Mouse (Mus musculus) brown adipose tissue, adult 24 weeks (tissue): ENCODE results near the gene Sim2. TPM values are rescaled to one million over a fixed set of nuclear protein-coding genes. Genes with fewer than 3 reads are reported as not detected.

Experiments used
- H3K27ac ChIP-seq: fragments of 200-500 bp; replicated peaks from 2 replicates; pipeline ENCODE4 v1.5.1; 2012; ENCODE audit warnings: low read depth, mild to moderate bottlenecking, low read length
- H3K4me1 ChIP-seq: fragments of 200-500 bp; 2 replicates; pipeline ENCODE4 v1.6.1; 2012; ENCODE audit warnings: low read length, mixed read lengths; ENCODE audit not compliant: control insufficient read depth, insufficient read depth, insufficient read length
- H3K4me3 ChIP-seq: fragments of 200-500 bp; 2 replicates; pipeline ENCODE4 v1.5.1; 2012; ENCODE audit warnings: low read depth, mild to moderate bottlenecking, low read length, moderate library complexity; ENCODE audit not compliant: insufficient read depth
- polyA plus RNA-seq: library from polyadenylated mRNA; stranded (reverse); fragments of >200 nt; gene quantifications from 2 replicates; pipeline ENCODE4 v1.2.4, GENCODE M21; 2012; ENCODE audit not compliant: missing spikeins, insufficient read depth, insufficient read length

Sim2 gene
- polyA plus RNA-seq, 1 experiment = 0.52 TPM

DNA sequence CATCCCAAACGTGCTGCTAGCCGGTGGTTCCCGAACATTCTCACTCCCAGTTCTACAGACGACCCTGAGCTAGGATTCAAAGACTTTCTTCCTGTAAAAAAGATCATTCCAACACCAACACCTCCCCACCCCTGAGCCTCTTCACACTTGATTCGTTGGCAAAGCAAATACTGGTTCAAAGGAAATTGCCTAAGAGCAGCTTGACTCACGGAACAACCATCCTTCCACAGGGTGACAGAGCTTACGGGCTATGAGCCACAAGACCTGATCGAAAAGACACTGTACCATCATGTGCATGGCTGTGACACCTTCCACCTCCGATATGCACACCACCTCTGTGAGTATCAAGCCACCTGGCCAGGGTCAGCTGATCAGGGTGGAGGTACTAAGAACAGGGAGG lies 30.0 kb downstream of the Sim2 start:
- Histone ChIP-seq H3K4me3 (no peak overlapping the region), H3K27ac (no peak overlapping the region), H3K4me1 (no peaks in the 10 kb centered on the region)

DNA sequence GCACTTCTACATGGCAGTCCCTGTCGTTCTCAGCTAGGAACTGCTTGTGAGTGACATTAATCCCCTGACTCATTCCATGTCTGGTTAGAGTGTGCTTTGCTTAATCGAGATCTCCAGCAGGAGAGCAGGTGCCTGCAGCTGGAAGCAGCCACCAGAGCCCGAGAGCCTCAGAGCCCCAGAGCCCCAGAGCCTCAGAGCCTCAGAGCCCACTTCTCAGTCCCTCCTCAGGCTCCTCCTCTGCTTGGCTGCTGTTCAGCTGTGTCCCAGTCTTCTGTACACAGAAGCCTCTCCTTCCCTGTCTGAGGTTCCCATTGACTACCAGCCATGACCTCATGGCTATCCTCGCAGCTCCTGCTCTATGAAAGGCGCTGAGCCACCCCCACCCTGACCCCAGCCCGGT lies 32.6 kb downstream of the Sim2 start:
- no peak overlapping the region for H3K4me3 ChIP-seq
- no peak overlapping the region for H3K27ac ChIP-seq
- no peaks in the 10 kb centered on the region for H3K4me1 ChIP-seq

DNA sequence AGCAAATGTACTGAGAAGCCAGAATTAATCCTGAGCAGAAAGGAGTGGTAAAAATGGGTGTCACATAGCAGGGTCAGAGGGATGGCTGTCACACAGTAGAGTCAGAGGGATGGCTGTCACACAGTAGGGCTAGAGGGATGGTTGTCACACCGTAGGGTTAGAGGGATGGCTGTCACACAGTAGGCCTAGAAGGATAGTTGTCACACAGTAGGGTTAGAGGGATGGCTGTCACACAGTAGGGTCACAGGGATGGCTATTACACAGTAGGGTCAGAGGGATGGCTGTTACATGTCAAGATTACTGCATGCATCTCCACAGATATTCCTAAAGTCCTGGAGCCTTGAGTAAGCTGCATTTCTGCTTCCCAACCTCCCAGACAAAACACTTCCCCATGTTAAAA lies 33.7 kb downstream of the Sim2 start:
- Histone ChIP-seq H3K4me3 (no peak overlapping the region), H3K27ac (no peak overlapping the region), H3K4me1 (no peaks in the 10 kb centered on the region)

DNA sequence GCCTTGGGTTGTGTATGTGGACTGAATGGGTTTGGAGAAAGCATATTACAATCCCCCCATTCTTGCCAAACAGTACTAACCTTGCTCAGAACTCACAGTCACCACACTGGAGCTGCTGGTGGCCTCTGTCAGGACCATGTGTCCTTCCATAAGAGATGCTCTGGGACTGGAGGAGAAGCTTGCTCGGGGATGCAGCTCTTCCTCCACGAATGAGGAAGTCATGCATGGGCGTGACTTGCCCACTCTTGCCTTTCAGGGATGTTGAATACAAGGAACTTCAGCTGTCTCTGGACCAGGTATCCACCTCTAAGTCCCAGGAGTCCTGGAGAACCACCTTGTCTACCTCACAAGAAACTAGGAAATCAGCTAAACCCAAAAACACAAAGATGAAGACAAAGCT lies 37.6 kb downstream of the Sim2 start:
- Histone ChIP-seq H3K27ac (no peak overlapping the region), H3K4me1 (no peaks in the 10 kb centered on the region), H3K4me3 (no peak overlapping the region)

DNA sequence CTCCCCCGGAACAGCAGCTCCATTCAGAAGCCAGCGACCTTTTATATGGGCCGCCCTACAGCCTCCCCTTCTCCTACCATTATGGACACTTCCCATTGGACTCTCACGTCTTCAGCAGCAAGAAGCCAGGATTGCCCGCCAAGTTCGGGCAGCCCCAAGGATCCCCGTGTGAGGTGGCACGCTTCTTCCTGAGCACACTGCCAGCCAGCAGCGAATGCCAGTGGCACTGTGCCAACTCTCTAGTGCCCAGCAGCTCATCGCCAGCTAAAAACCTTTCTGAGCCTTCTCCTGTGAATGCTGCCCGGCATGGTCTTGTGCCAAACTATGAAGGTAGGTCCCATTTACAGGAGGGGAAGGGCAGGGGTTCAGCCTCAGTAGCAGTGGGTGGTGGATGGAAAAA lies 38.5 kb downstream of the Sim2 start:
- Histone ChIP-seq H3K27ac (no peak overlapping the region), H3K4me3 (no peak overlapping the region), H3K4me1 (no peaks in the 10 kb centered on the region)

DNA sequence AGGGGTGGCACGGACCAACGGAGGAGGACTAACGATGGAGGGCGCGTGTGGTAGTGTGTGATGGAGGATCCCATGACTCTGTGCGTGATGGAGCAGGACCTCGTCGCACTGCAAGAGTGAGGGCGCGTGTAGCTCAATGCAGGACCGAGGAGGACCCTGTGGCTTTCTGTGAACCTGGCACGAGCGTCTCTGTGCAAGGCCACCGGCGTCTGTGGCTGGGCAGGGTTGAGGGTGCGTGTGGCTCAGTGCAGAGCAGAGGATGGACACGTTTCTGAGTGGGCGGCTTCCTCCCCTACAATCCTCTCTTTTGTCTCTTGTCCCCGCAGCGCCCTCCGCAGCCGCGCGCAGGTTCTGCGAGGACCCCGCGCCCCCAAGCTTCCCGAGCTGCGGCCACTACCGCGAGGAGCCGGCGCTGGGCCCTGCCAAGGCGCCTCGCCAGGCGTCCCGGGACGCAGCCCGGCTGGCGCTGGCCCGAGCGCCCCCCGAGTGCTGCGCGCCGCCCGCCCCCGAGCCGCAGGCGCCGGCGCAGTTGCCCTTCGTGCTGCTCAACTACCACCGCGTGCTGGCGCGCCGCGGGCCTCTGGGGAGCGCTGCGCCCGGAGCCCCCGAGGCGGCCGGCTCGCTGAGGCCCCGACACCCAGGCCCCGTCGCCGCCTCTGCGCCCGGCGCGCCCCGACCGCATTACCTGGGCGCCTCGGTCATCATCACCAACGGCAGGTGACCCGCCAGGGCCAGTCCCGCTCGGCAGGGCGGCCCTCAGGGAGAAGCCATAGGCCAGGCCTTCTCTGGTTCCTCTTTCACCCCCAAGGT lies 40.6 kb downstream of the Sim2 start:
- no peaks in the 10 kb centered on the region for H3K4me1 ChIP-seq
- H3K27ac ChIP-seq = no peak overlapping the region
- no peak overlapping the region for H3K4me3 ChIP-seq

DNA sequence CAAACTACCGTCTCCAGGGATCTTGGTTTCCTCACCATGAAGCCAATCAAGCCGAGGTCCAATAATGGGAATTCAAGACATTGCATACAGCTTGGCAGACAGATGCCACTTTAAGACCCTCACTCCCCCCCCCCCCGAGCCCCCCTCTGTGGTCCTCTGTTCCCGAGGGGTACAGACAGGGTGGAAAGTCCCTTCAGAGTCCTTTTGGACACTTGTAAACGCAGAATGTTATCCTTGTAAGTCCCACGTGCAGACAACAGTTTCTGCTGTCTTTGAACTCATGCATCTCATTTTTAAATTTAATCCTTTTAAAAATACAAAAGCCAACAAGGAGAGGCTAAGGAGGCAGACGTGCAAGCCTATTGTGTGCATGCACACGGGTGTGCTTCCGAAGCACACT lies 41.5 kb downstream of the Sim2 start:
- H3K4me1 ChIP-seq = no peaks in the 10 kb centered on the region
- H3K27ac ChIP-seq = no peak overlapping the region
- no peak overlapping the region for H3K4me3 ChIP-seq

DNA sequence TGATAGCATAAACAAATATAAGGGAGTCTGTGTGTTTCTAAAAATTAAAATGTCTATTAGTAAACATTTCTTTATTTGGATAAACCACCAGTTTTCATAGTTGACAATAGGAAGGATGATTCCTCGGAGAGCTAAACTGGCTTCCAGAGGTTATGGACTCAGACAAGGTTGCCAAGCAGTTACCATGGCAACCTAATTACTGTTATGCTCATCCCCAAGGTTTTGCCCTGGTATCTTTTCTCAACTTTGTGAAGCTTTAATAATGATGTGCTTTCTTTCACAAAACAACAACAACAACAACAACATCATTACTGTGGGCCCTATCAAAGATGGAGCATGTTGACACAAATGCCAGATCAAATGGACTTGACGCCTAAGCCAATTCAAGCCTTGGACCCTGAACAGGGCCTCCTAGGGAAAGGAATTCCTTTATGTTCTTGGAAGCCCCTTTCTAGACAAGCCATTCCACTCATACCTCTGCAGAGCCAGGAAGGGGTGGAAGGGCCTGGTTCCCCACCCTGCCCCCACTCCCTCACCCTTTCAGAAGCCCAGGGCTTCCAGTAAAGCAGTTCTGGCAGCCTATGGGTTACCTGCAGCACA lies 43.6 kb downstream of the Sim2 start:
- H3K27ac ChIP-seq = no peak overlapping the region
- no peak overlapping the region for H3K4me3 ChIP-seq
- H3K4me1 ChIP-seq = no peaks in the 10 kb centered on the region

DNA sequence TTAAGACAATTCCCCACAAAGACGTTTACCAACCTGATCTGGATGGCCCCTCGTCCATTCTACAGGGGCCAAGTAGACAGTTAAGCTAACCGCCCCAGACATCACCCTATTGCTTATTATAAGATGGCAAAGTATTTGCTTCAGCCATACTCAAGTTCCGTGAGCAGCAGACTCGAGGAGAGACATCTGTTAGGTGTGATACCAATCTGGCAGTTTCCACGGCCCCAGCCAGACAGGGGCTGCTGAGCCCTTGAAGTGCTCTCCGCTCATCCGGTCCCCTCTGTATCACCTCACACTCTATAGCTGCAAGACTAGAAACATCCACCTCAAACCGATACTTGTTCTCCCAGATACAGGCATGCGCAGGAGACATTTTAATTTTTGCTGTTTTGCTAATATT lies 49.5 kb downstream of the Sim2 start:
- H3K4me3 ChIP-seq = no peak overlapping the region
- H3K27ac ChIP-seq = no peak overlapping the region
- no peaks in the 10 kb centered on the region for H3K4me1 ChIP-seq

DNA sequence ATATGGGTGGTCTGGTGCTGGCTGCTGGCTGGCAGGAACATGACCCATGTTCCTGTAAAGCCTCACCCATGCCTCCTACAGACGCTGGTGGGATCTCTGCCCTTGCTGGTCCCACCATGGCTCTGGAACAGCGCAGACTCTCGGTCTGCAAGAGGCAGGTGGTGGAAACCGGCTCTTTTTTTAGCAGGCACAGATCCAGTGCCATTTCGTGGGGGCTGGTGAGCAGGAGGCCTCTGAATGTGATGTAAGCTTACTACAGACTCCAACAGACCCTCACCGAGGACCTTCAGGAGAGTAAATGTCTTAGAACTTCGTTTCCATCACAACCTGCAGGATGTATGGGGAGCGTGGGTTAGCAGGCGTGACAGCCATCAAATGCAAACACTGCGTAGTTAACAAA lies 56.0 kb downstream of the Sim2 start:
- no peak overlapping the region for H3K4me3 ChIP-seq
- H3K27ac ChIP-seq = no peak overlapping the region
- H3K4me1 ChIP-seq = peaks cover 3% of the 10 kb centered on the region; the same call in 1 of the 2 replicates

DNA sequence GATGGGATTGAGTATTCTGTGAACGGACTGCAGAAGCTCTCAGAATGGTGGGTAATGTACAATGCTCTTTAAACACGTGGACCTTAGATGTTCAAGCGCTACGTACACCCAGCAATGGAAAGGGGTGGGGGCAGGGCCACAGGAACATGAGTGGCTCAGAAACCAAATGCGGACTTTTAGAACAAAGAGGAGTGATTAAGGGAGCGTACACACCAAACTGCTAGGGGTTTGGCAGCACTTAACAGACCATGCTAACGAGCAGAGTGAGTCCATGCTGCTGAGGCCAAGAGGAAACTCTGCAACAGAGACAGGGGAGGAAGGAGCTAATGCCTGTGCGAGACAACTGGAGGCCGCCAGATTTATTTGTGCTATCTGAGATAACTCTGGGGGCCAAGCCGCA lies 58.6 kb downstream of the Sim2 start:
- H3K27ac ChIP-seq = no peak overlapping the region
- peaks cover 7% of the 10 kb centered on the region for H3K4me1 ChIP-seq
- H3K4me3 ChIP-seq = no peak overlapping the region

DNA sequence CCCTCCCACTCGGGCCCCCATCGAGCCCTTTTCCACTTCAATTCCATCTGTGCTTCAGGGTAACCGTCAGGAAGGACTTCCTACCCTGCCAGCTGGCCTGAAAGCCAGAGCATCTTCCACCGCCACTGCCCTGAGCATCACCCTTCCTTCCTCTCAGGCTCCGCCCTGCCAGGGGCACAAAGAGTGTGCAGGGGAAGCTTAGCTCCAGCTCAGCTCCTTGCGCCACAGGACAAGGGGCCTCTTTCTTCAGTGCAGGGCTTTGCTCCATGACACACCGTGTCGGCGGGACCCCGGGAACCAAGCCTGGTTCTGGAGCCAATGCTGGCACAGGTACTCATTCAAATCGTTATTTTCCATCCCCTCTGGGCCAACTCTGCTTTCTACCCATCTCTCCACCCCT lies 63.4 kb downstream of the Sim2 start:
- Histone ChIP-seq H3K4me3 (no peak overlapping the region), H3K4me1 (peaks cover 4% of the 10 kb centered on the region; the same call in 1 of the 2 replicates), H3K27ac (no peak overlapping the region)

DNA sequence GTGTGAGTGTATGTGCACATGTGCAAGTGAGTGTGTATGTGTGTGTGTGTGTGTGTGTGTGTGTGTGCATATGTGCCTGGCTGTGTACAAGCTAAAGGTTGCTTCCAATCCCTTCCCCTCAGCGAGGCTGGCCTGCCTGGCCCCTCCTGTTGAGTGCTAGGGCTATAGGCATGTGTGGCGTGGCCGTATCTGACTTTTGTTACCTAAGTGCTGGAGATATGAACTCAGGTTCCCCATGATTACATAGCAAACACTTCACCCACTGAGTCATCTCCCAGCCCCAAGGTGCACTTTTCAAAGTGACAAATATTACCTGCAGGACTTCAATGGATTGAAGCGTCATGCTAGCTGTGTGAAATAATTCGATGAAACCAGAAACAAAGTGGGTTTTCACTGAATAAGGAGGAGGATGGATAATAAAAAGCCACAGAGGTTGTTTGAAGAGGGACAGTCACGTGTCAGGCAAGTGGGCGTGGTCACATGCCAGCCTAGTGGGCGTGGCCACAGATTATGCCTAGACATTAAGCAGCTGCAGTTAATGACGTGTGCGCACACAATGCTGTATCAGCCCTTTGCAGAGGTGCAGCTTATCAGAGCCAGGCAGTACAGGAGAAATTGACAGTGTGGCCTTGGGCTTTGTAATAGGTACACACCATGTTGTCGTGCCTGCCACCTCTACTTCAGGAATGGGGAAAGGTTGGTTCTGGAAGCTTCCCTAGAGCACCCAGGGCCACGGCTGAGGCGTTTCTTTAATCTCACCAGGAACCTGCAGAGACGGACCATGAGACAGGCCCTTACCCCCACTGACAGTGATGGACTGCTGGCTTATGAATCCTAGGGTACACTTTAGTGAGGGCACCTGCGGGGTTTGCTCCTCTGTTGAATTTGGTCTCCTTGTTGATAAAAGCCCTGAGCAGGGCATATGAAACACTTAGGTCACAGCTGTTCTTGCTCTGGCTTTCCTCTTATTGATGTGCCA lies 65.7 kb downstream of the Sim2 start:
- no peak overlapping the region for H3K4me3 ChIP-seq
- no peak overlapping the region for H3K27ac ChIP-seq
- peaks cover 4% of the 10 kb centered on the region; the same call in 1 of the 2 replicates for H3K4me1 ChIP-seq

DNA sequence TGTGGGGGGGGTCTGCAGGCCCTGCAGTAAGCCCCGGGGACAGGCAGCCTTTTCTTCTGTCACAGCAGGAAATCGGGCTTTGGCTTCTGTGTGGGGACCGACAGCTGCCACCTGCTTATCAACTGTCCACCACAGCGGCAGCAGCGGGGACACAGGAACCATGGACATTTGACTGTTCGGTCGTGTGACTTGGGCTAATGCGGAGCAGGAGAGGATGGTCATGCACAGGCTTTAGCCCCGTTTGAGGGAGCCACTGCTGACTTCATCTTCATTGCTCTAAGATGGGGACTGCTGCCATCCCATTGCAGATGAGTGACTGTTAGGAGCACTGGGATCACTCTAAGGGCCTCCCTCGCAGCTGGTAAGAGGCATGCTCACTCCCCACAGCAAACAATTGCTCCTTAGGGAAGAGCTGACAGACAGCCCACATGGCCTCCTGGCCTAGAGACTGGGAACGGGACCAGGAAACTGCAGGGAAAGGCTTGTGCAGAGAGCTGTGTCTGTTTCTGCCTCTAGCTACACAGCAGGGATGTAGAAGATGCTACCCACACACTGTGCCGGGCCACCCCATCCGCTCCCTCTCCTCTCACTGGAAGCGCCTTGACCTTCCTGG lies 70.4 kb downstream of the Sim2 start:
- no peaks in the 10 kb centered on the region for H3K4me1 ChIP-seq
- no peak overlapping the region for H3K27ac ChIP-seq
- H3K4me3 ChIP-seq = no peak overlapping the region

DNA sequence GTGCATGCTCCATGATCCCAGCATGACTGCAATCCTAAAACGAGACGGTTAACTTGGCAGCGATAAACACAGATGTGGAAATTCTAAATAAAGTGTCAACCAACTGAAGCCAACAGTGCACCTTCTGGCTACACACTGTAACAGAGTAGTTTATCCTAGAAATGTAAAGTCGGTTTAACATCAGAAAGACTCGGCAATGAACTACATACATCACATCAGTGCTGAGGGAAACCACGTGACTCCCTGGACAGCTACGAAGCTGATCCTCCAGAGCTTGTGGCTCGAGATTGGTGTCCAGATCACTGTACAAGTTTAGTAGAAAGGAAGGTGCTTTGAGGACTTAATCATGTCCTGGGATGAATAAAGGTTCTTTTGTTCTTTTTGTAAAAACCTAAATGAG lies 73.1 kb downstream of the Sim2 start:
- Histone ChIP-seq H3K27ac (no peak overlapping the region), H3K4me1 (0 out of 2 replicates have a peak, but pooled peaks cover 3% of the 10 kb centered on the region), H3K4me3 (no peak overlapping the region)
